Mouse (Mus musculus) brain, embryonic 14.5 days (tissue): Measurements from ENCODE around the gene Slc25a42. TPM values are rescaled to one million over a fixed set of nuclear protein-coding genes. Genes with fewer than 3 reads are reported as not detected.

Experiments
- DNase-seq: peaks from one replicate; pipeline ENCODE4 v3.0.0-alpha.2; 2011; ENCODE audit warnings: low read depth
- CTCF ChIP-seq: fragments of 200-500 bp; IDR thresholded peaks from 2 replicates; pipeline ENCODE4 v1.5.1; 2012; ENCODE audit warnings: inconsistent platforms, mild to moderate bottlenecking, moderate library complexity, borderline replicate concordance; ENCODE audit not compliant: insufficient read depth, insufficient read length; ENCODE audit errors: extremely low read depth
- POLR2A ChIP-seq: fragments of 200-500 bp; IDR thresholded peaks from 2 replicates; pipeline ENCODE4 v1.6.1; 2012; ENCODE audit warnings: mild to moderate bottlenecking, inconsistent platforms, borderline replicate concordance; ENCODE audit not compliant: poor library complexity, insufficient read depth, insufficient read length, severe bottlenecking; ENCODE audit errors: extremely low read depth
- polyA plus RNA-seq: library from polyadenylated mRNA; depleted of rRNA; stranded (reverse); fragments of >200 nt; gene quantifications from 2 replicates; pipeline ENCODE4 v1.2.3, GENCODE M21; 2012; rRNA removed

Slc25a42 gene
- polyA plus RNA-seq, 1 experiment: 26.2 TPM

GRCm38 (mm10) chr8:70139026-70139857, 72.9 kb downstream of the Slc25a42 start, which contains the start of the genes Rfxank, Borcs8 and Mef2b:
Gene Rfxank (minus strand): TSS chr8:70139154.
Gene Borcs8 (plus strand): TSS chr8:70139499.
Gene Mef2b (plus strand): TSS chr8:70139711.
- TF ChIP-seq CTCF (no peak), POLR2A (no peak)
- peak; percentile 100 for DNase-seq

- no peak for TF ChIP-seq POLR2A
- TF ChIP-seq CTCF: no peak
- no peak for DNase-seq
These were observed 74.2 kb downstream of the Slc25a42 start for GRCm38 (mm10) chr8:70137890-70138289.

GRCm38 (mm10) chr8:70136591-70136990, 75.5 kb downstream of the Slc25a42 start:
- TF ChIP-seq CTCF (no peak), POLR2A (no peak)
- DNase-seq: no peak

- TF ChIP-seq POLR2A (no peak), CTCF (no peak)
- no peak for DNase-seq
These were observed 77.2 kb downstream of the Slc25a42 start for GRCm38 (mm10) chr8:70134931-70135330.

Other genes with a start within 250 kb of the Slc25a42 start
- 33.6 and 41.2 TPM in 2 replicates for gene Gatad2a, start 215.9 kb downstream of the Slc25a42 start, polyA plus RNA-seq
- 120 and 138 TPM in 2 replicates for gene Mau2, start 169.6 kb downstream of the Slc25a42 start, polyA plus RNA-seq
- gene Sugp1, start 169.5 kb downstream of the Slc25a42 start, polyA plus RNA-seq: 22.4 and 32.4 TPM in 2 replicates
- 8.1 and 10.4 TPM in 2 replicates for gene Tm6sf2, start 139.4 kb downstream of the Slc25a42 start, polyA plus RNA-seq
- gene Hapln4, start 128.8 kb downstream of the Slc25a42 start, polyA plus RNA-seq: 0.26 and 0.74 TPM in 2 replicates
- gene Ncan, start 91.4 kb downstream of the Slc25a42 start, polyA plus RNA-seq: 69.8 and 144 TPM in 2 replicates
- 17.5 and 24.0 TPM in 2 replicates for gene Nr2c2ap, start 81.0 kb downstream of the Slc25a42 start, polyA plus RNA-seq
- gene Rfxank, start 73.2 kb downstream of the Slc25a42 start, polyA plus RNA-seq: 19.1 and 20.0 TPM in 2 replicates
- 93.3 and 126 TPM in 2 replicates for gene Borcs8, start 72.8 kb downstream of the Slc25a42 start, polyA plus RNA-seq
- gene Mef2b, start 72.6 kb downstream of the Slc25a42 start, polyA plus RNA-seq: 0.22 and 0.33 TPM in 2 replicates
- gene Tmem161a, start 39.9 kb downstream of the Slc25a42 start, polyA plus RNA-seq: 95.9 and 171 TPM in 2 replicates
- 149 and 191 TPM in 2 replicates for gene Sugp2, start 21.9 kb upstream of the Slc25a42 start, polyA plus RNA-seq
- gene Armc6, start 22.2 kb upstream of the Slc25a42 start, polyA plus RNA-seq: 96.9 and 115 TPM in 2 replicates
- 68.5 and 80.2 TPM in 2 replicates for gene Homer3, start 70.5 kb upstream of the Slc25a42 start, polyA plus RNA-seq
- gene Ddx49, start 90.2 kb upstream of the Slc25a42 start, polyA plus RNA-seq: 61.3 and 66.2 TPM in 2 replicates
- gene Cope, start 90.2 kb upstream of the Slc25a42 start, polyA plus RNA-seq: 263 and 350 TPM in 2 replicates
- gene Cers1, start 103.5 kb upstream of the Slc25a42 start, polyA plus RNA-seq: 34.1 and 45.1 TPM in 2 replicates
- gene Gdf1, start 117.5 kb upstream of the Slc25a42 start, polyA plus RNA-seq: 10.2 and 12.5 TPM in 2 replicates
- gene Upf1, start 141.0 kb upstream of the Slc25a42 start, polyA plus RNA-seq: 20.5 and 40.3 TPM in 2 replicates
- gene Comp, start 161.3 kb upstream of the Slc25a42 start, polyA plus RNA-seq: 0.12 and 0.64 TPM in 2 replicates
- 49.7 and 77.0 TPM in 2 replicates for gene Crtc1, start 227.3 kb upstream of the Slc25a42 start, polyA plus RNA-seq